Mouse (Mus musculus) heart, postnatal 10 days (tissue): ENCODE results near the gene Bud13. TPM values are rescaled to one million over a fixed set of nuclear protein-coding genes. Genes with fewer than 3 reads are reported as not detected.
A peak's percentile ranks its signal among the peaks of the same experiment; 100 is the strongest.

Experiments used
- DNase-seq, 2 experiments: peaks; one replicate each; pipeline ENCODE4 v3.0.0; 2021
- intact Hi-C: fragments of 180-260 bp; cut with DNase I; formaldehyde crosslinking; loops from one replicate; pipeline ENCODE4 v1.15.1; 2025
- total RNA-seq, 2 experiments: library from RNA; stranded (reverse); gene quantifications; 2 replicates each; pipeline ENCODE4 v1.2.3; 2021

Gene Bud13
- total RNA-seq: 10 to 100 TPM in 1 of 2 experiments, 1 to 10 TPM in 1; 8.0 to 11.6 TPM

- peak; percentile 96 to 97 for DNase-seq
- intact Hi-C loops: no loop called here
Measured at GRCm38 (mm10) chr9:46282631-46283436, at the start of gene Bud13. Gene Bud13 (plus strand): TSS chr9:46283008.

- intact Hi-C loops: no loop called here
Measured at GRCm38 (mm10) chr9:46235196-46235595, 47.6 kb upstream of the Bud13 start.

GRCm38 (mm10) chr9:46235596-46235648 lies 47.4 kb upstream of the Bud13 start, which contains the start of gene Apoc3:
Gene Apoc3 (minus strand): TSS chr9:46235636.
- intact Hi-C loops: no loop called here
- DNase-seq: no peak

More at GRCm38 (mm10) chr9:46235196-46235595, 47.6 kb upstream of the Bud13 start:
- DNase-seq: no peak

- intact Hi-C loops: no loop called here
- DNase-seq: no peak
Measured at GRCm38 (mm10) chr9:46235649-46236048, 47.2 kb upstream of the Bud13 start.

GRCm38 (mm10) chr9:46238850-46239249 lies 44.0 kb upstream of the Bud13 start:
- DNase-seq: no peak
- intact Hi-C loops: no loop called here

- intact Hi-C loops: no loop called here
- no peak for DNase-seq
Measured at GRCm38 (mm10) chr9:46240526-46241153, 42.2 kb upstream of the Bud13 start, which contains the start of gene Apoa4. Gene Apoa4 (plus strand): TSS chr9:46240696.

- intact Hi-C loops: no loop called here
Measured at GRCm38 (mm10) chr9:46241818-46242217, 41.0 kb upstream of the Bud13 start.

GRCm38 (mm10) chr9:46243122-46243521 lies 39.7 kb upstream of the Bud13 start:
- no peak for DNase-seq
- intact Hi-C loops: no loop called here

More at GRCm38 (mm10) chr9:46241818-46242217, 41.0 kb upstream of the Bud13 start:
- DNase-seq: no peak

GRCm38 (mm10) chr9:46243584-46243983 lies 39.2 kb upstream of the Bud13 start:
- no peak for DNase-seq
- intact Hi-C loops: no loop called here

GRCm38 (mm10) chr9:46246752-46247324 lies 36.0 kb upstream of the Bud13 start:
- intact Hi-C loops: loop anchor here (1.0 to 5.0 kb wide), 4 partner anchors 16 to 243 kb away; no protein-coding TSS in a partner anchor
- peak; percentile 68 to 82 for DNase-seq

- no peak for DNase-seq
- intact Hi-C loops: no loop called here
Measured at GRCm38 (mm10) chr9:46256177-46256576, 26.6 kb upstream of the Bud13 start.

GRCm38 (mm10) chr9:46256658-46257385 lies 26.0 kb upstream of the Bud13 start:
- DNase-seq: no peak

GRCm38 (mm10) chr9:46257546-46257945 lies 25.3 kb upstream of the Bud13 start:
- intact Hi-C loops: no loop called here
- peak; percentile 20 to 37 for DNase-seq

More at GRCm38 (mm10) chr9:46256658-46257385, 26.0 kb upstream of the Bud13 start:
- intact Hi-C loops: no loop called here

GRCm38 (mm10) chr9:46259111-46259510 lies 23.7 kb upstream of the Bud13 start:
- no peak for DNase-seq
- intact Hi-C loops: no loop called here

- intact Hi-C loops: no loop called here
- no peak for DNase-seq
Measured at GRCm38 (mm10) chr9:46261131-46261530, 21.7 kb upstream of the Bud13 start.

- DNase-seq: no peak
- intact Hi-C loops: no loop called here
Measured at GRCm38 (mm10) chr9:46268343-46268873, 14.4 kb upstream of the Bud13 start, which contains the start of gene Apoa5. Gene Apoa5 (plus strand): TSS chr9:46268633.

- intact Hi-C loops: no loop called here
Measured at GRCm38 (mm10) chr9:46269125-46269524, 13.7 kb upstream of the Bud13 start.

GRCm38 (mm10) chr9:46270782-46271181 lies 12.0 kb upstream of the Bud13 start:
- DNase-seq: no peak
- intact Hi-C loops: no loop called here

More at GRCm38 (mm10) chr9:46269125-46269524, 13.7 kb upstream of the Bud13 start:
- no peak for DNase-seq

GRCm38 (mm10) chr9:46272070-46272469 lies 10.7 kb upstream of the Bud13 start:
- intact Hi-C loops: no loop called here
- no peak for DNase-seq

GRCm38 (mm10) chr9:46272677-46273454 lies 9.9 kb upstream of the Bud13 start, which contains the start of gene Zpr1:
Gene Zpr1 (plus strand): TSS chr9:46273064.
- peak; percentile 92 to 94 for DNase-seq
- intact Hi-C loops: no loop called here
